Mouse (Mus musculus): ENCODE measurements at regions not wholly inside any gene's neighbourhood (a gene's known extent, or its start where the extent isn't known, plus 50 kb on each side); places are given as distances from the start of the nearest gene placed in this dataset.

- no peak overlapping the region for H3K27ac ChIP-seq (ENCODE audit: low read depth, low read length)
- no peak overlapping the region for H3K4me3 ChIP-seq (ENCODE audit: low read depth, low read length)
- ATAC-seq (ENCODE audit: low FRiP score) (no peak), DNase-seq (ENCODE audit: low spot score, missing footprints) (no peak)
- no peaks in the 10 kb centered on the region for H3K27me3 ChIP-seq (ENCODE audit: control insufficient read depth, insufficient read depth, low read length)
- H3K9me3 ChIP-seq (ENCODE audit: control insufficient read depth, low read length) = no peaks in the 10 kb centered on the region
- no peak overlapping the region for H3K9ac ChIP-seq (ENCODE audit: low read length)
- H3K36me3 ChIP-seq (ENCODE audit: control insufficient read depth, insufficient read depth, low read length) = no peaks in the 10 kb centered on the region
- H3K4me2 ChIP-seq = no peak overlapping the region
- no peaks in the 10 kb centered on the region for H3K4me1 ChIP-seq (ENCODE audit: control insufficient read depth, insufficient read depth, low read length)
- WGBS = 64% methylated on average over 3 of the region's 3 CpGs
These were observed 659.5 kb upstream of the N6amt1 start for GRCm38 (mm10) chr16:86694497-86694896.

GRCm38 (mm10) chr16:86659154-86659553, 694.8 kb upstream of the N6amt1 start:
- Histone ChIP-seq H3K4me1 (ENCODE audit: control insufficient read depth, insufficient read depth, low read length) (no peaks in the 10 kb centered on the region), H3K9me3 (ENCODE audit: control insufficient read depth, low read length) (no peaks in the 10 kb centered on the region), H3K27me3 (ENCODE audit: control insufficient read depth, insufficient read depth, low read length) (no peaks in the 10 kb centered on the region), H3K27ac (ENCODE audit: low read depth, low read length) (no peak overlapping the region), H3K4me3 (ENCODE audit: low read depth, low read length) (no peak overlapping the region), H3K4me2 (no peak overlapping the region), H3K36me3 (ENCODE audit: control insufficient read depth, insufficient read depth, low read length) (no peaks in the 10 kb centered on the region), H3K9ac (ENCODE audit: low read length) (no peak overlapping the region)
- no peak for DNase-seq (ENCODE audit: low spot score, missing footprints)
- WGBS = 56% methylated on average over 3 of the region's 3 CpGs
- ATAC-seq (ENCODE audit: low FRiP score) = no peak

- H3K9me3 ChIP-seq (ENCODE audit: control insufficient read depth, low read length) = no peaks in the 10 kb centered on the region
- ATAC-seq (ENCODE audit: low FRiP score) = no peak
These were observed 706.7 kb upstream of the N6amt1 start for GRCm38 (mm10) chr16:86647316-86647715.

GRCm38 (mm10) chr16:86646753-86647152, 707.2 kb upstream of the N6amt1 start:
- 71% methylated on average over 2 of the region's 2 CpGs for WGBS
- Histone ChIP-seq H3K27ac (ENCODE audit: low read depth, low read length) (no peak overlapping the region), H3K36me3 (ENCODE audit: control insufficient read depth, insufficient read depth, low read length) (no peaks in the 10 kb centered on the region), H3K4me2 (no peak overlapping the region), H3K9me3 (ENCODE audit: control insufficient read depth, low read length) (no peaks in the 10 kb centered on the region), H3K27me3 (ENCODE audit: control insufficient read depth, insufficient read depth, low read length) (no peaks in the 10 kb centered on the region), H3K4me3 (ENCODE audit: low read depth, low read length) (no peak overlapping the region), H3K4me1 (ENCODE audit: control insufficient read depth, insufficient read depth, low read length) (no peaks in the 10 kb centered on the region), H3K9ac (ENCODE audit: low read length) (no peak overlapping the region)
- ATAC-seq (ENCODE audit: low FRiP score) (no peak), DNase-seq (ENCODE audit: low spot score, missing footprints) (no peak)

More at GRCm38 (mm10) chr16:86647316-86647715, 706.7 kb upstream of the N6amt1 start:
- no peak overlapping the region for H3K4me3 ChIP-seq (ENCODE audit: low read depth, low read length)
- no peaks in the 10 kb centered on the region for H3K36me3 ChIP-seq (ENCODE audit: control insufficient read depth, insufficient read depth, low read length)
- no peak overlapping the region for H3K9ac ChIP-seq (ENCODE audit: low read length)
- no peaks in the 10 kb centered on the region for H3K27me3 ChIP-seq (ENCODE audit: control insufficient read depth, insufficient read depth, low read length)
- H3K27ac ChIP-seq (ENCODE audit: low read depth, low read length) = no peak overlapping the region
- WGBS = 95% methylated on average over 5 of the region's 5 CpGs
- no peak for DNase-seq (ENCODE audit: low spot score, missing footprints)
- H3K4me1 ChIP-seq (ENCODE audit: control insufficient read depth, insufficient read depth, low read length) = no peaks in the 10 kb centered on the region
- H3K4me2 ChIP-seq = no peak overlapping the region

- ATAC-seq (ENCODE audit: low FRiP score) = no peak
- Histone ChIP-seq H3K4me1 (ENCODE audit: control insufficient read depth, insufficient read depth, low read length) (no peaks in the 10 kb centered on the region), H3K4me2 (no peak overlapping the region), H3K27ac (ENCODE audit: low read depth, low read length) (no peak overlapping the region), H3K27me3 (ENCODE audit: control insufficient read depth, insufficient read depth, low read length) (no peaks in the 10 kb centered on the region), H3K9me3 (ENCODE audit: control insufficient read depth, low read length) (no peaks in the 10 kb centered on the region), H3K9ac (ENCODE audit: low read length) (no peak overlapping the region), H3K4me3 (ENCODE audit: low read depth, low read length) (no peak overlapping the region), H3K36me3 (ENCODE audit: control insufficient read depth, insufficient read depth, low read length) (no peaks in the 10 kb centered on the region)
- DNase-seq (ENCODE audit: low spot score, missing footprints) = no peak
- 82% methylated on average over 1 of the region's 1 CpGs for WGBS
These were observed 708.5 kb upstream of the N6amt1 start for GRCm38 (mm10) chr16:86645436-86645835.

GRCm38 (mm10) chr16:86644912-86645312, 709.1 kb upstream of the N6amt1 start:
- DNase-seq (ENCODE audit: low spot score, missing footprints) = peak; percentile 95
- no peaks in the 10 kb centered on the region for H3K4me1 ChIP-seq (ENCODE audit: control insufficient read depth, insufficient read depth, low read length)
- no peak overlapping the region for H3K27ac ChIP-seq (ENCODE audit: low read depth, low read length)
- H3K4me3 ChIP-seq (ENCODE audit: low read depth, low read length) = no peak overlapping the region
- H3K9ac ChIP-seq (ENCODE audit: low read length) = no peak overlapping the region
- WGBS = 66% methylated on average over 2 of the region's 2 CpGs
- H3K4me2 ChIP-seq = no peak overlapping the region
- H3K36me3 ChIP-seq (ENCODE audit: control insufficient read depth, insufficient read depth, low read length) = no peaks in the 10 kb centered on the region
- no peaks in the 10 kb centered on the region for H3K9me3 ChIP-seq (ENCODE audit: control insufficient read depth, low read length)
- H3K27me3 ChIP-seq (ENCODE audit: control insufficient read depth, insufficient read depth, low read length) = no peaks in the 10 kb centered on the region
- ATAC-seq (ENCODE audit: low FRiP score) = peak; percentile 24; the same call in 1 of the 2 replicates

- H3K9me3 ChIP-seq (ENCODE audit: control insufficient read depth, low read length) = no peaks in the 10 kb centered on the region
- H3K36me3 ChIP-seq (ENCODE audit: control insufficient read depth, insufficient read depth, low read length) = no peaks in the 10 kb centered on the region
- 85% methylated on average over 7 of the region's 7 CpGs for WGBS
- no peak overlapping the region for H3K4me2 ChIP-seq
- no peaks in the 10 kb centered on the region for H3K27me3 ChIP-seq (ENCODE audit: control insufficient read depth, insufficient read depth, low read length)
- no peak overlapping the region for H3K9ac ChIP-seq (ENCODE audit: low read length)
- H3K4me3 ChIP-seq (ENCODE audit: low read depth, low read length) = no peak overlapping the region
- DNase-seq (ENCODE audit: low spot score, missing footprints) (no peak), ATAC-seq (ENCODE audit: low FRiP score) (no peak)
- no peak overlapping the region for H3K27ac ChIP-seq (ENCODE audit: low read depth, low read length)
- no peaks in the 10 kb centered on the region for H3K4me1 ChIP-seq (ENCODE audit: control insufficient read depth, insufficient read depth, low read length)
These were observed 702.5 kb upstream of the Adamts5 start for GRCm38 (mm10) chr16:86604166-86604565.

- DNase-seq (ENCODE audit: low spot score, missing footprints) (peak; percentile 51), ATAC-seq (ENCODE audit: low FRiP score) (no peak)
- Histone ChIP-seq H3K27me3 (ENCODE audit: control insufficient read depth, insufficient read depth, low read length) (no peaks in the 10 kb centered on the region), H3K4me3 (ENCODE audit: low read depth, low read length) (no peak overlapping the region), H3K9ac (ENCODE audit: low read length) (no peak overlapping the region), H3K36me3 (ENCODE audit: control insufficient read depth, insufficient read depth, low read length) (no peaks in the 10 kb centered on the region), H3K4me2 (no peak overlapping the region), H3K27ac (ENCODE audit: low read depth, low read length) (no peak overlapping the region), H3K9me3 (ENCODE audit: control insufficient read depth, low read length) (no peaks in the 10 kb centered on the region), H3K4me1 (ENCODE audit: control insufficient read depth, insufficient read depth, low read length) (no peaks in the 10 kb centered on the region)
- WGBS = 83% methylated on average over 3 of the region's 3 CpGs
These were observed 693.4 kb upstream of the Adamts5 start for GRCm38 (mm10) chr16:86594992-86595391.

GRCm38 (mm10) chr16:86586044-86586443, 684.4 kb upstream of the Adamts5 start:
- Histone ChIP-seq H3K4me1 (ENCODE audit: control insufficient read depth, insufficient read depth, low read length) (no peaks in the 10 kb centered on the region), H3K27ac (ENCODE audit: low read depth, low read length) (no peak overlapping the region), H3K4me3 (ENCODE audit: low read depth, low read length) (no peak overlapping the region), H3K27me3 (ENCODE audit: control insufficient read depth, insufficient read depth, low read length) (no peaks in the 10 kb centered on the region), H3K36me3 (ENCODE audit: control insufficient read depth, insufficient read depth, low read length) (no peaks in the 10 kb centered on the region), H3K9me3 (ENCODE audit: control insufficient read depth, low read length) (no peaks in the 10 kb centered on the region), H3K9ac (ENCODE audit: low read length) (no peak overlapping the region), H3K4me2 (no peak overlapping the region)
- 90% methylated on average over 4 of the region's 4 CpGs for WGBS
- ATAC-seq (ENCODE audit: low FRiP score) (no peak), DNase-seq (ENCODE audit: low spot score, missing footprints) (no peak)

GRCm38 (mm10) chr16:86578281-86578680, 676.7 kb upstream of the Adamts5 start:
- 80% methylated on average over 5 of the region's 5 CpGs for WGBS
- no peak overlapping the region for H3K27ac ChIP-seq (ENCODE audit: low read depth, low read length)
- no peaks in the 10 kb centered on the region for H3K4me1 ChIP-seq (ENCODE audit: control insufficient read depth, insufficient read depth, low read length)
- H3K36me3 ChIP-seq (ENCODE audit: control insufficient read depth, insufficient read depth, low read length) = no peaks in the 10 kb centered on the region
- no peak overlapping the region for H3K9ac ChIP-seq (ENCODE audit: low read length)
- DNase-seq (ENCODE audit: low spot score, missing footprints) = no peak
- H3K27me3 ChIP-seq (ENCODE audit: control insufficient read depth, insufficient read depth, low read length) = no peaks in the 10 kb centered on the region
- H3K4me3 ChIP-seq (ENCODE audit: low read depth, low read length) = no peak overlapping the region
- no peak for ATAC-seq (ENCODE audit: low FRiP score)
- no peak overlapping the region for H3K4me2 ChIP-seq
- no peaks in the 10 kb centered on the region for H3K9me3 ChIP-seq (ENCODE audit: control insufficient read depth, low read length)

All from midbrain, embryonic 11.5 days (tissue).